Mouse (Mus musculus): ENCODE data around the gene Mtor.
A peak's percentile ranks its signal among the peaks of the same experiment; 100 is the strongest.

Gene Mtor

DNA sequence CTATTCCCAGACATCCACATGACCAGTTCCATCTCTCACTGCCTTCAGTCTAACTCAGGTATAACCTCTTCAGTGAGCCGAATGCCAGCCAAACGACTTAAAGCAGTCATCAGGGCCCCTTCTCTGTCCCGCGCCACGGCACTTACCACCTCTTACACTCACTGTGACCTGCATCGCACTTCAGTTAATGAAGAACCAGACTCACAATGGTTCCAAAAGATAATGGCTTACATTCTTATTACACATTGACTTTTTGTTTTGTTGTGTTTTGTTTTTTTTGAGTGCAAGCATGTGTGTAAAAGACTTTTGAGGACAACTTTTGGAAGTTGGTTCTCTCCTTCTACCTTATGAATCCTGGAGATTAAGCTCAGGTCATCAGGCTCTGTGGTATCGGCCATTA, 5.8 kb upstream of the Mtor start:
- no peak for DNase-seq (ENCODE audit: low spot score)

DNA sequence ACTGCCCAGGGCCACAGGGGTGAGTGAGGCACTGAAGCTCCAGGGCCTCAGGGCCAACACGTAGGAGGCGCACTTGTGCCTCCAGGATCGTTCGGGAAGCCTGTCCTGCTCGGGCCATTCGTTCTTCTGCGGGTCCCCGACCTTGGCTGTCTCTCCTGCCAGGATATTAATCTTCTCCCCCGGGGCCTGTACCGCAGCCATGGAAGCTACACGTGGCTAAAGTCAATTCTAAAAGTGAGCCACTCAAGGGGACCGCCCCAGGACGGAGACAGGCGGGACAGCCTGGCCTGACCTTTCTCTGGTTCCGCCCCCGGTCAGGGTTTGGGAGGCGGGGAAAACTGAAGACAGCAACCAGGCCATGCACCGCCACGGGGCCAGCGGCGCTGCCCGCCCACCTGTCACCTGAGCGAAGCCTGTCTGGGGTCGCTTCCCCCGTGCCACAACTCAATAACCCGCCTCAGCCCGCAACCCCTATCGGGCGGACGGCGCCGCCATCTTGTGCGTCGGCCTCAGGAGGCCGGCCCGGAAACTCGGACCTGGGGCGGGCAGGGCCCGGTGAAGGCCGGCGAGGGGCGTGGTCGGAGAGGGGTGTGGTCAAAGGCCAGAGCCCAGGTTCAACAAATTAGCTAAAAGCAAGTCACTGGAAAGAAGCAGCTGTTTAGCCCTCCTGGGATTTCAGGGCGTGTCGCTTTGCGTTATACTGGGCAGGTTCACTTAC, 4.0 kb upstream of the Mtor start, which contains the start of gene Ubiad1:
Gene Ubiad1 (minus strand): TSS at position 522 of the 718 bp plus-strand sequence.
- peak; percentile 90 for DNase-seq (ENCODE audit: low spot score)

DNA sequence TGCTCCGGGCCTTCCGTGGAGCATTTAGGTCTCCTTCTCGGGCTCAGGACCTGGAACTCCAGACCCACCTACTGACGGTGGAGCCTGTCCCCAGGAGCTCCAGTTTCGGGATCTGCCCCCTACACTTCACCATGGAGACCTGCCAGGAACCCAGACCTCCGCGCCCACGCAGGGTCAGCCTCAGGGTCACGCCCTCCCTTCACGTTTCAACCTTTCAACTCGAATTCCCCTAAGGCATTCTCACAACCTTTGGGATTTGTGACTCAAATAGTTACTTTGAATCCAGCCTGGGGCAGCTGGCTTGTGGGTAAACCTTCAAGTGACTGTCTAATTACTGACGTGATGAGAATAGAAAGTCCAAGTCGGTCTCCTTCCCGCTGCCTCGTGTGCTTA, 438 bp downstream of the Mtor start:
- peak; percentile 31 for DNase-seq (ENCODE audit: low spot score)

DNA sequence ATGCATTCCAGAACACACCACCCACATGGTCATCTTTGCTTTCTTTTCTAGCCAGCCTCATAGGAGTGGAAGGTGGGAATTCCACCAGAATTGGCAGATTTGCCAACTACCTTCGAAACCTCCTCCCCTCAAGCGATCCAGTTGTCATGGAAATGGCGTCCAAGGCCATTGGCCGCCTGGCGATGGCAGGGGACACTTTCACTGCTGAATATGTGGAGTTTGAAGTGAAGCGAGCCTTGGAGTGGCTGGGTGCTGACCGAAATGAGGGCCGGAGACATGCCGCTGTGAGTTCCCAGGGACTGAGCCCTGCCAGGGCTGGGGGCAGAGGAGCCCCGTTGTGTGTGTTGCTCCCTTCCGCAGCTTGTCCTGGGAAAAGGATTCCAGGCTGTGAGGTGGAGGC, 5.3 kb downstream of the Mtor start:
- DNase-seq (ENCODE audit: low spot score): no peak

DNA sequence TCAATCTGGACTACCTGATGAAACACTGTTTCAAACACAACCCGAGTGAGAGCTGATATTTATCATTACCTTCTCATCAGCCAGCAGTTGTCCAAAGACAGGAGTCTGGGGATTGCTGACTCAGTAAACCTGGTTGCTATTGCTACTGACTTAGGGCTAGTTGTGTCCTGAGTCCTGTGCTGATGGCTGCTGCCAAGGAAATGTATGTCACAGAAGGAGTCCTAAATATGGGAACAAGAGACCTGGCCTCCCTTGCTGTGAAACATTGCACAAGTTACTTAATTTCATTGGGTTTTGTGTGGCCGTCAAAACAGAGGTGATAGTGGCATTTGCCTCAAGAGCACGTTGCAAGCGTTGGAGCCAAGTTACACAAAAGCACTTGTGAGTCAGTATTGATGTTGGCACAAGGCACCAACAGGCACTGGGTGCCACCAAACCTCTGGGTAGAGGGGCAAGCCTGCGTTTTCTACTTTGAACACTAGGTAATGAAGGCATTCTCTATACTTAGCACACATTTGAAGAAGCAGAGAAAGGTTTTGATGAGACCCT, 7.1 kb downstream of the Mtor start:
- no peak for DNase-seq (ENCODE audit: low spot score)

GRCm38 (mm10) chr4:148460656-148461284, 12.4 kb downstream of the Mtor start:
- no peak for DNase-seq (ENCODE audit: low spot score)

DNA sequence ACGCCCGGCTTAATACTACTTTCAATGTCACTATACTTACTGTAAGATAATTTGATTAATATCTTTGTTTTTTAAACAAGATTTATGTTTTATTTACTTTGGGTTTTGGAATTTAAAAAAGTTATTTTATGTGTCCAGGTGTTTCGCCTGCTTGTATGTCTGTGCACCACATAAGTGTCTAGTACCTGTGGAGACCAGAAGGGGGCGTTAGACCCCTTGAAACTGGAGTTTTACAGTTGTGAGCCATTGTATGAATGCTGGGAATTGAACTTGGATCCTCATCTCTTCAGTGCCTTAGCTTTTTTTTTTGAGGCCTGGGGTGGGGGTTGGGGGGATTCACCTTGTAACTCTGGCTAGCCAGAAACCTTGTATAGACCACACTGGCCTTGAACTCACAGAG, 13.4 kb downstream of the Mtor start:
- DNase-seq (ENCODE audit: low spot score): no peak

GRCm38 (mm10) chr4:148462717-148463116, 14.3 kb downstream of the Mtor start:
- DNase-seq (ENCODE audit: low spot score): no peak

DNA sequence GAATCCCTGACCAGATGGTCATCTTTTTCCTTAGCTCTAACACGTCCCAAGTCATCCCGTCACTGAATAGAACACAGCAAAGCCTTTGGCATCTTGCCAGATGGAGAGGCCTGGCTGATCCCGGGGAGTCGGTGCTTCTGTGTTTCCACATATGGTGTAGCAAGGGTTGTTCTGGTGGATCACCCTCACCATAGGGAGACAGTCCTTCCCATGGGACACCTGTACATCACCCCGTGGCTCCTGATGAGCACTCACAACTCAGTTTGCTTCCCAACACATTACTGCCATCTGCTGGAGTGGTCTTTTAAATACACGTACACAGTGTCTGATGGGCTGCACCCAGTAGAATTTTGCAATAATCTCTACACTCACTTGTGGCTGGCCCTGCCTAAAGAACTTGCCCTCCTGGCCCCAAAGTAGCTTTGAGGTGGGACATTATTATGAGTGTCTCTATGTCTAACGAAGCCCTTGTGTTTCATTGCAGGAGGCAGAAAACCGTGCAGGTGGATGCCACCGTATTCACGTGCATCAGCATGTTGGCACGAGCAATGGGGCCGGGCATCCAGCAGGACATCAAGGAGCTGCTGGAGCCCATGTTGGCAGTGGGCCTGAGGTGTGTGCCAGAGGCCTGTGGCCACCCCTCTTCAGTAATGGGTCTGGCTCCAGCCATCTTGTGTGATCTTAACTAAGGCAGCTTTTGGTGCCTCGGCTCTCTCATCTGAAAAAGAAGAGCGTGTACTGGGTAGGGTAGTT, 15.0 kb downstream of the Mtor start:
- DNase-seq (ENCODE audit: low spot score): peak; percentile 10

DNA sequence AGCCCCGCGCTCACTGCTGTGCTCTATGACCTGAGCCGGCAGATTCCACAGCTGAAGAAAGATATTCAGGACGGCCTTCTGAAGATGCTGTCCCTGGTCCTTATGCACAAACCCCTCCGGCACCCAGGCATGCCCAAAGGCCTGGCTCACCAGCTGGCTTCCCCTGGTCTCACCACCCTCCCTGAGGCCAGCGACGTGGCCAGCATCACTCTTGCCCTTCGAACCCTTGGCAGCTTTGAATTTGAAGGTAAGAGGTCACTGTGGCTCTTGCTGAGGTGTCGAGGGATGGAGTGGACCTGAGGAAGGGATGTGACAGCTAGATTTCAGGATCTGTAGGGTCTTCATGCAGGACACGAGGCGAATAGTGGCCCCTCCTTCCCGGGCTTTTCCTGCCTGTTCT, 15.9 kb downstream of the Mtor start:
- no peak for DNase-seq (ENCODE audit: low spot score)

GRCm38 (mm10) chr4:148464869-148465268, 16.5 kb downstream of the Mtor start:
- no peak for DNase-seq (ENCODE audit: low spot score)

DNA sequence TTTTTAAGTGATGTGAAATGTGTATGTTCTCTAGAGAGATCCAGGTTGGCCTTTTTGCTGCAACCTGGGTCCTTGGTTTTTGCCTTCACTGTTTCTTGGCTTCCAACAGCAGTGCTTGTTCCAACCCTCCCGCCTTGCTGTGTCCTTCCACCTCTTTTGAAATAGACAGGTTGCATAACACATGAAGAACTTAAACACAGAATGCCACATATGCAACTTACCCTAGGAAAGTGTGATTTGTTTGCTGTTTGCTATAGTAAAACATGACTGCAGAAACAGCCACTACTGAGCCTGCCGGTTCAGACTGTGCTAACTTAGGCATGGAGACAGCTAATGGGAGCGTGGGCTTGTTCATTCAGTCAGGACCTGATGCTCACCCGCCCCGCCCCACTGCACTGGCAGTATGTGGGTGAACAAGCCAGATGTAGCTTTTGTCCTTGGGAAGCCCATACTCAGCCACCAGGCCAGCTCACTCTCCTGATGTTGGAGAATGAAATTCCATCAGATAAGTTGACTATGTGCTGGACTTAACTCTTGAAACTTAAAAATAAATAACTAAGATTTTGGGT, 18.2 kb downstream of the Mtor start:
- no peak for DNase-seq (ENCODE audit: low spot score)

GRCm38 (mm10) chr4:148468396-148468795, 20.0 kb downstream of the Mtor start:
- no peak for DNase-seq (ENCODE audit: low spot score)

- no peak for DNase-seq (ENCODE audit: low spot score)
These were observed 21.3 kb downstream of the Mtor start for GRCm38 (mm10) chr4:148469487-148470252.

GRCm38 (mm10) chr4:148471363-148471806, 23.0 kb downstream of the Mtor start:
- no peak for DNase-seq (ENCODE audit: low spot score)

DNA sequence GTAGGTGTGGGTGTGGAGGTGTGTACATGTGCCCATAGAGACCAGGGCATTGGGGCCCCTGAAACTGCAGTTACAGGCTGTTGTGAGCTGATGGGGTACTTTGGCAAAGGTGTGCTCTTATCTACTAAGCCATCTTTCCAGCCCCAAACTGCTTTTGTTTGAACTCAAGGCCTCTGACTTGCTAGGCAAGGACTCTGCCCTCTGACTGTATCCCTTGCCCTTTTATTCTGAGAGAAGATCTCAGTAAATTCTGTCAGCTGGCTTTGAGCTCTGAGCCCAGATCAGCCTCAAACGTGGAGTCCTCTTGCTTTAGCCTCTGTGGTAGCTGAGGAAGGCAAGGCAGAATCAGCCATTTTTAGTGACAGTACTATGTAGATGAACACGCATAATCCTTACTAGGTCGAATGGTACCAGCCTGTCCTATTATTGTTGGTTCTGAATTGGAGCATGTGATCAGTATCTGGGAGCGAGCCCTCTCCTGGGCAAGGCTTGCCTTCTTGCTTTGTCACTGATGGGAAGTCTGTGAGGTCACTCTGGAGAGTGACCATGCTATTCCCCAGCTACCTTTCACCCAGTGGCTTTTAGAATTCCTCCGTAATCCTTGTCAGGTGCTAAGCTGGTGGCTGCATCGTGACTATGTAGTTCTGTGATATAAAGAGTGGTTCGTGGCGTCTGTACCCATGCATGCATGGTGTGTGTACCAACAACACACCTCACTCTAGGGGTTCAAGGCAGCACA, 24.2 kb downstream of the Mtor start:
- DNase-seq (ENCODE audit: low spot score): no peak

DNA sequence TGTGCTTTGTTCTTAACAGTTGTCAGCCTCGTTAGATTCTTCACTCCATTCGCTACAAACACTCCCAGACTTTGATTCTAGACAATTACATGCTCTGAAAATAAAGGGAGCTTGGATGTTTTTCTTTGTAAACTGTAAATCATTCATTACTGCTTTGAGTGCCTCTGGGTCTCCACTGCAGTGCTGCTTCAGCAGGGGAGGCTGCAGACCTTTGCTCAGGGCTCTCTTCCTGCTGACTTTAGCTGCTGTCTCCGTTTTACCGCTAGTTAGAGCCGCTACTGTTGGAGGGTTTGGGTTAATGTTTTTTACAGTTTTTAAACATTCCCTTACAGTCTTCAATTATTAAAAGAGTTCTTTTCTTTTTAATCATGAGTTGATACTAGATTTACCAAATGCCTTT, 25.1 kb downstream of the Mtor start:
- no peak for DNase-seq (ENCODE audit: low spot score)

DNA sequence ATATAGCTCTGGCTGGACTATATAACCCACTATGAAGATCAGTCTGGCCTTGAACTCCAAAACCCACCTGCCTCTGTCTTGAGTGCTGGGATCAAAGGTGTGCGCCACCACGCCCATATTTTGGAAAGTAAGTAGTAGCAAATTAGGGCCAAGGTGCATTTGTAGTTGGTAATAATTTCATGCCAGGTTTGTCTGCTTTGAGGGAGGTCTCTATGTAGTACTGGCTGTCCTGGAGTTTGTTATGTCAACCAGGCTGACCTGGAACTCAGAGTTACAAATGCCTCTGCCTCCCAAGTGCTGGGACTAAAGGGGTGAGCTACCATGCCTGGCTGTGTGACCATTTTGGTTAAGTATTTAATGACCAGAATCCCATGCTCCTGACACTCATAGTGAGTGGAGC, 31.8 kb downstream of the Mtor start:
- DNase-seq (ENCODE audit: low spot score): no peak

GRCm38 (mm10) chr4:148481557-148482168, 33.3 kb downstream of the Mtor start:
- DNase-seq (ENCODE audit: low spot score): no peak

DNA sequence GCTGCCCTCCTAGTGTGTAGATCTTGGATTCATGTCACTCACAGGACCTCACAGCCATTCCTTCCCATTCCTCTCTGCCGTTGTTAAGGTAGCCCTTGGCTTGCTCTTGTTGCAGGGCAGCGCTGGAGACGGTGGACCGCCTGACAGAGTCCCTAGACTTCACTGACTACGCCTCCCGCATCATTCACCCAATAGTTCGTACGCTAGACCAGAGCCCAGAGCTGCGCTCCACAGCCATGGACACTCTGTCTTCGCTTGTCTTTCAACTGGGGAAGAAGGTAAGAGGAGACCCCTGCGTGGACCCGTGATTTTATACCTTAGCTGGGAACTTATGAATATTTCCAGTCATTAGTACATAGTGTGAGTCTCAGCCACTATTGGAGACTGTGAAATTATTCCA, 36.1 kb downstream of the Mtor start:
- DNase-seq (ENCODE audit: low spot score): no peak

GRCm38 (mm10) chr4:148487841-148488240, 39.4 kb downstream of the Mtor start:
- no peak for DNase-seq (ENCODE audit: low spot score)
